Mouse (Mus musculus) limb, embryonic 13.5 days (tissue): ENCODE measurements around the gene Pikfyve. TPM values are rescaled to one million over a fixed set of nuclear protein-coding genes. Genes with fewer than 3 reads are reported as not detected.
"Not testable (repeated sequence)": the region's sequence is repeated elsewhere in the genome, so short reads cannot be mapped to it uniquely, and the experiment has no call there.

Experiments used
- ATAC-seq: fragments of 200-750 bp; cut with Nextera tagmentation; 2 replicates; pipeline ENCODE4 v1.8.0; 2017; ENCODE audit warnings: low read depth, moderate number of reproducible peaks, moderate TSS enrichment; ENCODE audit not compliant: low FRiP score
- H3K27ac ChIP-seq: fragments of 300-500 bp; sonication (generic); 2 replicates; pipeline ENCODE4 v1.5.1; 2015; ENCODE audit warnings: inconsistent platforms, mild to moderate bottlenecking, moderate library complexity
- H3K27me3 ChIP-seq: fragments of 300-500 bp; sonication (generic); 2 replicates; pipeline ENCODE4 v1.6.1; 2015; ENCODE audit warnings: mild to moderate bottlenecking, inconsistent platforms
- H3K36me3 ChIP-seq: fragments of 300-500 bp; sonication (generic); 2 replicates; pipeline ENCODE4 v1.6.1; 2015; ENCODE audit warnings: inconsistent platforms, mild to moderate bottlenecking, moderate library complexity
- H3K4me1 ChIP-seq: fragments of 300-500 bp; sonication (generic); 2 replicates; pipeline ENCODE4 v1.6.1; 2015; ENCODE audit warnings: inconsistent platforms
- H3K4me2 ChIP-seq: fragments of 300-500 bp; sonication (generic); replicated peaks from 2 replicates; pipeline ENCODE4 v1.6.1; 2015; ENCODE audit warnings: inconsistent platforms, mild to moderate bottlenecking, moderate library complexity
- H3K4me3 ChIP-seq: fragments of 300-500 bp; sonication (generic); 2 replicates; pipeline ENCODE4 v1.5.1; 2015; ENCODE audit warnings: moderate library complexity, mild to moderate bottlenecking, inconsistent platforms
- H3K9ac ChIP-seq: fragments of 300-500 bp; sonication (generic); 2 replicates; pipeline ENCODE4 v1.6.1; 2015; ENCODE audit warnings: mild to moderate bottlenecking, inconsistent platforms
- H3K9me3 ChIP-seq: fragments of 300-500 bp; sonication (generic); 2 replicates; pipeline ENCODE4 v1.6.1; 2016; ENCODE audit warnings: inconsistent platforms
- WGBS: fragments of 180-500 bp; shearing (Covaris S2); methylation state at CpG from one replicate; pipeline ENCODE4 v1.1.7; 2015; 5-methylcytosine and 5-hydroxymethylcytosine counted together
- polyA plus RNA-seq: library from polyadenylated mRNA; unstranded; fragments of >200 nt; fragmentation: Nextera tagmentation; extraction: Ambion mirVana; gene quantifications from 2 replicates; pipeline ENCODE4 v1.2.1, GENCODE M21; 2015

The Pikfyve gene
- polyA plus RNA-seq, 1 experiment from 2014 or later = 14.2 TPM

- H3K4me2 ChIP-seq = no peak overlapping the region
- no peaks in the 10 kb centered on the region for H3K27me3 ChIP-seq
- no peak overlapping the region for H3K27ac ChIP-seq
- H3K9ac ChIP-seq = no peak overlapping the region
- peaks cover 26% of the 10 kb centered on the region for H3K36me3 ChIP-seq
- ATAC-seq = no peak
- no peaks in the 10 kb centered on the region for H3K9me3 ChIP-seq
- no peak overlapping the region for H3K4me3 ChIP-seq
- WGBS = 76% methylated on average over 4 of the region's 4 CpGs
- peaks cover 12% of the 10 kb centered on the region for H3K4me1 ChIP-seq
These were observed 3.7 kb downstream of the Pikfyve start for GRCm38 (mm10) chr1:65190172-65190571.

GRCm38 (mm10) chr1:65193226-65193625, 6.7 kb downstream of the Pikfyve start:
- no peak overlapping the region for H3K9ac ChIP-seq
- no peak overlapping the region for H3K4me3 ChIP-seq
- peaks cover 42% of the 10 kb centered on the region for H3K36me3 ChIP-seq
- no peak overlapping the region for H3K27ac ChIP-seq
- 93% methylated on average over 2 of the region's 2 CpGs for WGBS
- no peaks in the 10 kb centered on the region for H3K4me1 ChIP-seq
- ATAC-seq = no peak
- H3K27me3 ChIP-seq = no peaks in the 10 kb centered on the region
- H3K4me2 ChIP-seq = no peak overlapping the region
- H3K9me3 ChIP-seq = no peaks in the 10 kb centered on the region

GRCm38 (mm10) chr1:65198425-65198824, 11.9 kb downstream of the Pikfyve start:
- no peak overlapping the region for H3K4me2 ChIP-seq
- H3K9ac ChIP-seq = no peak overlapping the region
- H3K4me1 ChIP-seq = no peaks in the 10 kb centered on the region
- H3K27me3 ChIP-seq = no peaks in the 10 kb centered on the region
- 91% methylated on average over 2 of the region's 2 CpGs for WGBS
- ATAC-seq = no peak
- H3K9me3 ChIP-seq = no peaks in the 10 kb centered on the region
- H3K36me3 ChIP-seq = peaks cover 45% of the 10 kb centered on the region
- H3K27ac ChIP-seq = no peak overlapping the region
- H3K4me3 ChIP-seq = no peak overlapping the region

GRCm38 (mm10) chr1:65198861-65199260, 12.4 kb downstream of the Pikfyve start:
- no peak overlapping the region for H3K27ac ChIP-seq
- WGBS = 96% methylated on average over 2 of the region's 2 CpGs
- H3K9ac ChIP-seq = no peak overlapping the region
- H3K4me2 ChIP-seq = no peak overlapping the region
- H3K27me3 ChIP-seq = no peaks in the 10 kb centered on the region
- H3K36me3 ChIP-seq = peaks cover 44% of the 10 kb centered on the region
- H3K9me3 ChIP-seq = no peaks in the 10 kb centered on the region
- no peaks in the 10 kb centered on the region for H3K4me1 ChIP-seq
- no peak overlapping the region for H3K4me3 ChIP-seq
- no peak for ATAC-seq

- Histone ChIP-seq H3K27me3 (no peaks in the 10 kb centered on the region), H3K36me3 (peaks cover 58% of the 10 kb centered on the region), H3K9me3 (peaks cover 4% of the 10 kb centered on the region), H3K4me2 (no peak overlapping the region), H3K9ac (no peak overlapping the region), H3K27ac (no peak overlapping the region), H3K4me1 (no peaks in the 10 kb centered on the region), H3K4me3 (no peak overlapping the region)
- no peak for ATAC-seq
- 65% methylated on average over 1 of the region's 1 CpGs for WGBS
These were observed 17.8 kb downstream of the Pikfyve start for GRCm38 (mm10) chr1:65204299-65204698.

- Histone ChIP-seq H3K36me3 (peaks cover 53% of the 10 kb centered on the region), H3K27ac (no peak overlapping the region), H3K9me3 (peaks cover 21% of the 10 kb centered on the region), H3K4me2 (no peak overlapping the region), H3K9ac (no peak overlapping the region), H3K4me3 (no peak overlapping the region), H3K4me1 (no peaks in the 10 kb centered on the region), H3K27me3 (no peaks in the 10 kb centered on the region)
- no peak for ATAC-seq
- 88% methylated on average over 2 of the region's 2 CpGs for WGBS
These were observed 26.7 kb downstream of the Pikfyve start for GRCm38 (mm10) chr1:65213214-65213613.

- no peak for ATAC-seq
- peaks cover 38% of the 10 kb centered on the region for H3K36me3 ChIP-seq
- no peaks in the 10 kb centered on the region for H3K27me3 ChIP-seq
- H3K4me1 ChIP-seq = no peaks in the 10 kb centered on the region
- H3K9me3 ChIP-seq = no peaks in the 10 kb centered on the region
- H3K4me2 ChIP-seq = no peak overlapping the region
- no peak overlapping the region for H3K9ac ChIP-seq
- WGBS = 89% methylated on average over 2 of the region's 2 CpGs
- no peak overlapping the region for H3K27ac ChIP-seq
- no peak overlapping the region for H3K4me3 ChIP-seq
These were observed 31.1 kb downstream of the Pikfyve start for GRCm38 (mm10) chr1:65217567-65217966.

- 96% methylated on average over 1 of the region's 1 CpGs for WGBS
- Histone ChIP-seq H3K4me3 (no peak overlapping the region), H3K4me1 (no peaks in the 10 kb centered on the region), H3K27me3 (no peaks in the 10 kb centered on the region), H3K4me2 (no peak overlapping the region), H3K36me3 (peaks cover 40% of the 10 kb centered on the region), H3K27ac (no peak overlapping the region), H3K9me3 (no peaks in the 10 kb centered on the region), H3K9ac (no peak overlapping the region)
- no peak for ATAC-seq
These were observed 31.5 kb downstream of the Pikfyve start for GRCm38 (mm10) chr1:65217972-65218371.

- Histone ChIP-seq H3K4me2 (no peak overlapping the region), H3K36me3 (peaks cover 56% of the 10 kb centered on the region)
- 96% methylated on average over 2 of the region's 2 CpGs for WGBS
These were observed 37.2 kb downstream of the Pikfyve start for GRCm38 (mm10) chr1:65223654-65224053.

GRCm38 (mm10) chr1:65227681-65228080, 41.2 kb downstream of the Pikfyve start:
- Histone ChIP-seq H3K4me1 (no peaks in the 10 kb centered on the region), H3K4me3 (no peak overlapping the region), H3K36me3 (peaks cover 42% of the 10 kb centered on the region), H3K9me3 (no peaks in the 10 kb centered on the region), H3K27me3 (no peaks in the 10 kb centered on the region), H3K9ac (no peak overlapping the region), H3K27ac (no peak overlapping the region), H3K4me2 (no peak overlapping the region)
- ATAC-seq = no peak
- 88% methylated on average over 2 of the region's 2 CpGs for WGBS

More at GRCm38 (mm10) chr1:65223654-65224053, 37.2 kb downstream of the Pikfyve start:
- Histone ChIP-seq H3K27me3 (no peaks in the 10 kb centered on the region), H3K4me3 (no peak overlapping the region), H3K9ac (no peak overlapping the region), H3K4me1 (no peaks in the 10 kb centered on the region), H3K27ac (no peak overlapping the region), H3K9me3 (no peaks in the 10 kb centered on the region)
- ATAC-seq = no peak

- 92% methylated on average over 3 of the region's 3 CpGs for WGBS
- not testable (repeated sequence) for H3K27me3 ChIP-seq, H3K9me3 ChIP-seq, H3K4me3 ChIP-seq, H3K27ac ChIP-seq, H3K4me1 ChIP-seq, H3K4me2 ChIP-seq, ATAC-seq, H3K9ac ChIP-seq
- H3K36me3 ChIP-seq = peaks cover 31% of the 10 kb centered on the region
These were observed 43.3 kb downstream of the Pikfyve start for GRCm38 (mm10) chr1:65229768-65230167.

- Histone ChIP-seq H3K4me3 (no peak overlapping the region), H3K4me1 (no peaks in the 10 kb centered on the region), H3K4me2 (no peak overlapping the region), H3K9me3 (no peaks in the 10 kb centered on the region), H3K9ac (no peak overlapping the region), H3K27ac (no peak overlapping the region), H3K27me3 (no peaks in the 10 kb centered on the region), H3K36me3 (peaks cover 36% of the 10 kb centered on the region)
- ATAC-seq = no peak
- 68% methylated on average over 1 of the region's 1 CpGs for WGBS
These were observed 44.1 kb downstream of the Pikfyve start for GRCm38 (mm10) chr1:65230566-65230965.

GRCm38 (mm10) chr1:65237712-65238111, 51.2 kb downstream of the Pikfyve start:
- WGBS = 68% methylated on average over 3 of the region's 3 CpGs
- Histone ChIP-seq H3K9ac (no peak overlapping the region), H3K27ac (no peak overlapping the region), H3K27me3 (no peaks in the 10 kb centered on the region), H3K4me1 (no peaks in the 10 kb centered on the region), H3K4me3 (no peak overlapping the region), H3K36me3 (peaks cover 37% of the 10 kb centered on the region), H3K4me2 (no peak overlapping the region), H3K9me3 (no peaks in the 10 kb centered on the region)
- no peak for ATAC-seq
